Mouse (Mus musculus): Measurements from ENCODE around the gene Dtx1. TPM values are rescaled to one million over a fixed set of nuclear protein-coding genes. Genes with fewer than 3 reads are reported as not detected.

The Dtx1 gene
- total RNA-seq, 2 experiments from 2014 or later, result 67.3 to 71.3 TPM

DNA sequence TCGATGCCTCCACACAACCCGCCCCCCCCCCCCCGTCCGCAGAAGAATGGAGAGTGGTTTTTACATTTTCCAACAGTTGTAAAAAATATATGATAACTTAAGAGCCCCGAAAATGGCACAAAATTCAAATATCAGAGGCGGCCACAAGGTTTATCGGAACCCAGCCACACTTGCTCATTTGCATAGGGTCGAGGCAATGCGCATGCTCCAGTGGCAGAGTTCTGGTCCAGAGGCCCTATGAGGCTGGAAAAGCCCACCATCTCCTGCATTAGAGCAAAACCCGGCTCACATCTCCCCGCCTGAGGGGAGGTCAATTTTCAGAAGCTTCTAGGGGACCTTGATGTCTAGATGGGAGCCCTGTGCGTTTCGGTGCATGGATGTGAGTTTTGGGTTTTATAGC lies 4.8 kb downstream of the Dtx1 start:
- intact Hi-C loops (cut with DNase I), result no loop called here
- no peak for DNase-seq (ENCODE audit: low spot score in 2 of 2)

DNA sequence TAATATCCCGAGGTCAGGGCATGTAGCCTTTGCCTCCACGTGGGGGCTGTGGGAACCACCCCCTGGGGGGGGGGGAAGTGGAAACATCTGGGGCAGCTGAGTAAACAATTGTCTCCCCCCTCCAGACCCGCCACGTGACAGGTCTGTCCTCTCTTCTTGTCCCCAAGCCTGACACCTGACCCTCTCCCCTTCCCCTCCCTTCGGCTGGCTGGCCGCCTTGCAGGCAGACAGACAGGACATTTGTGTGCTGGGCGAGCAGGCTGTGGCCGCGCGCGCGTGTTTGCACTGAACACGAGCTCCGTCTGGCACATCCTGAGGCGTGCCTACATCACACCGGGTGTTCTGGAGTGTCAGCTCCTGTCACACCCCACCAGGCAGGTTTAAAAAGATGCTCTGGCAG lies 5.2 kb downstream of the Dtx1 start:
- no peak for DNase-seq (ENCODE audit: low spot score in 2 of 2)

DNA sequence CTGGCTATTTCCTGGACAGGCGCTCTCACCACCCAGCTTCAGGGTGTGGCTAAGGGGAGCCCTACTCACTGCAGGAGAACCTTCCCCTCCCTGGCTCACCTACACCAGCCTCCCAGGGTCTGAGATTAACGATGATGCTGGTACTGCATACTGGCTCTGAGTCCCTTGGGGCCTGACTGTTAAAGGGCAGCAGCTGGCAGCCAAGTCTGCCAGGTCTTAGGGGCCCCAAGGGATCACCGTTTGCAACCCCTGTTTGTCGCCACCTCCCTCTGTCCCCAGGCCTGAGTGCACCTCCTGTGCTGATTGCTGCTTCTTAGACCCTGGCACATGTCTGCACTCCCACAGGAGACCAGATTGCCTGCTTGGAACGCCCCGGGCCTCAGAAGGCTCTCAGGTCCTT lies 7.3 kb downstream of the Dtx1 start:
- intact Hi-C loops (cut with DNase I), result no loop called here

More for the DNA sequence above, 5.2 kb downstream of the Dtx1 start:
- intact Hi-C loops (cut with DNase I), result no loop called here

DNA sequence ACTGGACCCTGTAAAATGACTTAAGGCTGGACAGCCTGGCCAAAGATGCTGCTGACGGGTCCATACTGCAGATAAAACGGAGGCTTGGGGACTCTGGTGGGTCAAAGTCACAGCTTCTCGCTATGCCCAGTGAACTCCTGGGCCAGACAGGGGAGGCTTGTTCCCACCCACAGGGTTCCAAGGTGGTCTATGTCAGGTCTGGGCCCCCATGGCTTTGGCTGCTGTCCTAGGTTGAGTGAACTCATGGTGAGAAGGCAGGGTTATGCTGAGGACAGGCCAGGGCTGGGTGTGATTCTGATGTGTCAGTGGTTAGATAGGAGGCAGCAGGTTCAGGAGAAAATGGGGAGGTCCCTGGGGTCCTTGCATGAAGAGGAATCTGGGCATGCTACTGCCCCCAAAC lies 8.1 kb downstream of the Dtx1 start:
- intact Hi-C loops (cut with DNase I), result no loop called here
- no peak for DNase-seq (ENCODE audit: low spot score in 2 of 2)

More for the DNA sequence above, 7.3 kb downstream of the Dtx1 start:
- no peak for DNase-seq (ENCODE audit: low spot score in 2 of 2)

DNA sequence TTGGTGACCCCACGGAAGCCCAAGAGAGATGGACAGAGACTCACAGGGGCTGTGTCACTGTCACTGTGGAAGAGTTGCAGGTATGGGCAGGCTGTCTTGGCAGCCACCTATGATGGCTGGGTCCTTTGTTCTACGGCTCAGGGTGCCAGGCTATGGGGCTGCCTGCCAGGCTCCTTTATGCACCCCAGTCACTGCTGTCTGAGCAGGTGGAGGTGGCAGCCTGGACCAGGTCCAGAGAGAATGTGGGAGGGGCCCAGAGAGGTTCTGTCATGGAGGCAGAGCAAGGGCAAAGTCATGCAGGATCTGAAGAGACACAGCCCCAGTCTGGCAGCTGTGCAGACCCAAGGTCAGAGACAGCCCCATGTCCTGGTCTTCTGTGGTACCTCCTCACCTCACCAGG lies 8.8 kb downstream of the Dtx1 start:
- DNase-seq (ENCODE audit: low spot score in 2 of 2), result no peak
- intact Hi-C loops (cut with DNase I), result no loop called here

DNA sequence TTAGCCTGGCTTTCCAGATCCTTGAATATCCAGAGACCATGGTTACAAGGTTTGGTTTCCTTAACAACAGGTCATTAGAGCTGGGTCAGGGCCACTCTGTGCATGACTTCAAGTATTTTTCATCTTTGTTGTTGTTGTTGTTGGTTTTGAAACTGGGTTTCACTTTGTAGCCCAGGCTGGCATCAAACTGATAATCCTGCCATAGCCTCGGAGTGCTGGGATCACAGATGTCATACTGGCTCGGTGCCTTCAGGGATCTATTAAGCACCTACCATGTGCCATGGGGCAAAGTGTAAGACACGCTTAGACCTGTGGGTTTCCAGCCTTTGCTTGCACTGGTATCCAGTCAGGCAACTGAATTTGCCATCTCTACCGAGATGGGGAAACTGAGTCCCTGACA lies 9.3 kb downstream of the Dtx1 start:
- intact Hi-C loops (cut with DNase I), result no loop called here
- no peak for DNase-seq (ENCODE audit: low spot score in 2 of 2)

DNA sequence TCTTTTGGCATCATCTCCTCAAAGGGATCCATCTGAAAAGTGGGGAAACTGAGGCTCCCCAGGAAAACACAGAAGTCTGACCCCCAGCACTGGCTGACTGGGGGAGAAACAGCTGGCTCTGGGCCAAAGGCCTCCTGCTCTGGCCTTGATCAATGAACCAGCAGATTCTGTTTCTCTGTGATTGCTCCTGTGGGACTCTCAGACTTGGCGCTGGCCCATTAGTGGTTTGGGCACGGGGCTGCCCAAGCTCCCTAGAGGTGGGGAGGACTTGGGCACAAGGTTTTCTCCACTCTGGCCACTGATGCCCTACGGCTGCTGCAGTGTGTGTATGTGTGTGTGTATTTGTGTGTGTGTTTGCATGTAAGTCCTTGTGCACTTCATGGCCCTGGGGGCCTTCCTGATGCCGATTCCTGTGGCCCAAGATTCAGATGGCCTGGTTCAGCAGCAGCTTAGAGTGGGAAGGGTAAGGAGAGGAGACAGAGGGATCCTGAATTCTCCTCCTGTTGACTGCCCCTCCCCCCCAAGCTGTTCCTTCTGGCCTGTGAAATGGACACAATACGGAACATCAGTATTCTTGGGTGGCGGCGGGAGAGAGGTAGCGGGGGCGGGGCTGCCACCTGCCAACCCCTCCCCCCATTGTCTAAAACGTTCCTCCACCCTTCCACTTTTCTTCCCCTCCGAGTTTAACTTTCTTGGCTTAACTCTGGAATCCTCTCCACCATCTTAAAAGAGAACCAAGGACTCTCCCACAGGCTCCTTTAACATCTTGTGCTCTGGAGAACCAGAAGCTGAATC lies 10.5 kb downstream of the Dtx1 start:
- DNase-seq (ENCODE audit: low spot score in 2 of 2), result no peak
- intact Hi-C loops (cut with DNase I), result no loop called here

DNA sequence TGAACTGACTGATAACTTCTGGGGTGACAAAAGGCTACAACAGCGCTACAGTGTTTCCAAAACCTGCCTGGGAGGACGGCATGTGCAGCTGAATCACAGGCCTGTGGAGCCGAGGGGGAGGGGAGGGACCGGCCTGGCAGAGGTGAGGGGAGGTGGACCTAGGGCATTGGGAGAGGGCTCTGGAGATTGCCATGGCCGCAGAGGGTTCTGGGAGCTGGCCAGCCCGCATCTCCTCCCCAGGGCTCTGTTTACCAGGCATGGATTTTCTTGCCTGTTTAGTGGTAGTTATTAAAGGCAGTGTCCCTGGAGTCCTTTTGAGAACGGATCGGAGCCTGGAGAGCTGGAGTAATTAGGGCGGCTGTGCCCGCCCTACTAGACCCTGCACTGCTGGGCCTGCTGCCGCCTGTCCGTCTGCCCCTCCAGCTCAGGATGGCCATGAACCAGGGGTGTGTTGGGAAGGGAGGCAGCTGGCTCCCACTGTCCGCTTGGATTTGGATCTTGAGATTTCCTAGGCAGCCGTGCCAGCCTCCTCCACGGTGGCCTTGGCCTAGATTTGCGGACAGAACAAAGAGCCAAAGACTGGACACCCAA lies 12.8 kb downstream of the Dtx1 start:
- no peak for DNase-seq (ENCODE audit: low spot score in 2 of 2)
- intact Hi-C loops (cut with DNase I), result no loop called here

DNA sequence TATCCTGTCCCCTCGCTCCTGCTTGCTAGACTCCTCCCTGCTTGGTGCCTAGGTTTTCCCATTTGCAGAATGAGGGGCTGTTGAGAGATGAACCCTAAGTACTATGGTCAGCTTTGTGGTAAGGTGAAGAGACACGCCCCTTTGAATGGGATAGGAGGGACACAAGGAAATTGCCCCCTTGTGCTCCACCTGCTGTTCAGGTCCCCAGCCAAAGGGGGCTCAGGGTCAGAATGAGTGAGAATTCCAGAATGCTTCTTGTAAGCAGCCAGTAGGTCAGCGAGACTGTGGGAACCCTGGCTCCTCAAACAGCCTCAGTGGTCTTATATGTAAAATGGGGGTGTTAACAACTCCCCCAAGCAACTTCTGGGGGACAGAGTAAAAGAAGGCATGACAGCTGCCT lies 13.5 kb downstream of the Dtx1 start:
- DNase-seq (ENCODE audit: low spot score in 2 of 2), result no peak
- intact Hi-C loops (cut with DNase I), result no loop called here

DNA sequence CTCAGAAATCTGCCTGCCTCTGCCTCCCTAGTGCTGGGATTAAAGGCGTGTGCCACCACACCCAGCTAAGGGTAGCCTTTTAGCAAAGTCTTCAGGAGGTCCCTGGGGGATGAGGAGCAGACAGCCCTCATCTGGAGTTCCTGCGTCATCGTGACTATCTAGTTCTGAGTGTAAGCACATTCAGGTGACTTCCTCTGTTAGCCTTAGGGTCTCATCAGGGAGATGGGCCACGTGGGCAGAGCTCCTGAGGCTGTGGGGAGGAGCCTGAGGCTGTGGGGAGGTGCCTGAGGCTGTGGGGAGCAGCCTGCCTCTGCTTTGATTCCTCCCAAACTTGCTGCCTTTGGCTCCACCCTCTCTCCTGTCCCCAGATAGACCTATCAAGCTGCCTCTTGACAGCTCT lies 14.9 kb downstream of the Dtx1 start:
- intact Hi-C loops (cut with DNase I), result no loop called here
- DNase-seq (ENCODE audit: low spot score in 2 of 2), result no peak

DNA sequence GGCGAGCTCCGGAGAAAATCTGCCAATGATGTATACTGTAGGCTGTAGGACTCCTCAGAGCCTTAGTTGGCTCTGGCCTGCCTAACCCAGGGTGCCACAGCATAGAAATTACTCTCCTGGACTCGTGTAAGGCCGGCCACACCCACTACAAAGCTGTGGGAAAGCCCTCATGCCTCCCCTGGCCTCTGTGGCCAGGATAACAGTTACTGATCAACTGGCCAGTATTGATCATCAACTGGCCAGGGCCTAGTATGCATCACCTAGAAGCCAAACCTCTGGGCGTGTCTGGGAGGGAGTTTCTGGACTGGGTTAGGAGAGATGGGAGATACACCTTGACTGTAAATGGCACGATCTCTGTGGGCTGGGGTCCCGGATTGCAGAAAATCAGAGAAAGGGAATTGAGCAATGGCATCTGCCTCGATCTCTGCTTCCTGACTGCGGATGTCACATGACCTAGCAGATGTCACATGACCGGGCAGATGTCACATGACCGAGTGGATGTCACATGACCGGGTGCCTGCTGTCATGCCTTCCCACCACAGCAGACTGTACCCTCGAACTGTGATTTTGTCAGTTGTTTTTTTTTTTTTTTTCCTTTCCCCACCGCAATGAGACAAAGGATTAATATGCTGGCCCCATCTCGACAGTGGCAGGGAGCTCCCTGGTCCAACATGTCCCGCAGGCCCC lies 15.5 kb downstream of the Dtx1 start:
- intact Hi-C loops (cut with DNase I), result no loop called here
- no peak for DNase-seq (ENCODE audit: low spot score in 2 of 2)

DNA sequence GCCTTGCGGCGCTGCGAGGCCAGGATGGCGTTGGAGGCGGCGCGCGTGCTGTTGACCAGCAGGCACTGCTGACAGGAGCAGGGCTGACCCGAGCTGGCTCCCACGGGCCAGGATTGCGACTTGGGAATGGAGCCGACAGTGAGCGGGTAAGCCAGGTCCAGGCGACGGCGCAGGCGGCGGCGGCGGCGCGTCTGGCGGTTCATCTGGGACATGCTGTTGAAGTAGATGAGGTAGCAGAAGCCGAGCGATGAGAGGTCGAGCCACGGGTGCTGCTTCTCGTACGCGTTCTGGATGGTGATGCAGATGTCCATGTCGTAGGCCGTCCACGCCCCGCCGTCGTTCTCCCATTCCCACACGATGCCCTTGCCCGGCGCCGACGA lies 17.0 kb downstream of the Dtx1 start:
- intact Hi-C loops (cut with DNase I), result loop anchor here (2.0 kb wide), 1 partner anchor 16 kb away; the partner anchor contains the start of gene Dtx1
- DNase-seq (ENCODE audit: low spot score in 2 of 2), result no peak

DNA sequence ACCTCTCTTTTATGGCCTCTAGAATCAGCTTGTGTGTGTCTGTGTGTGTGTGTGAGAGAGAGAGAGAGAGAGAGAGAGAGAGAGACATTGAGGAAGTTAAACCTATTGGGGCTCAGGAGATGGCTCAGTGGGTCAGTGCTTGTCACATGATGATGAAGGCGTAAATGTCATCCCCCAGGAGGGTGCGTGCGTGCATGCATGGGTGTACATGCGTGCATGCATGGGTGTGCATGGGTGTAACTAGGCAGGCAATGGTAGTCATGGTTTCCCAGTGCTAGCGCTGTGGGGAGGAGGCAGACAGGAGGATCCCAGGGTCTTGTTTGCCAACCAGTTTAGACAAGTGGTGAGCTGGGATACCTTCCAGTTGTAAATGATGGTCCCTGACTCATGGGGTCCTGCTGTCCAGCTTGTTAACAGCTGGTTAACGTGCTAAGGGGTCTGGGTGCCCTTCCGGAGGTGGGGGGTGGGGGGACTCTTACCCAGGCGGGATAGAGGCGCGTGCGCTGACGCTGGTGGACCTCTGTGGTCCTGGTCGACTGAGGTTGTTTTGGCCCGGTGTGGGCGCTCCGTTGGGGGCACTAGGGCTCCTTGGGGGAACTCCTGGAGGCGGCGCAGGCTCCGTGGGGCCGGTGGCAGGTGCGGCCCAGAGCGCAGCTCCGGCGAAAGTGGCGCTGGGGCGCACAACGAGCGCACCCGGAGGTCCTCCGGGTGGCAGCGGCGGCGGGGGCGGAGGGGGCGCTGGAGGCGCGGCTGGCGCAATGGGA lies 17.6 kb downstream of the Dtx1 start:
- no peak for DNase-seq (ENCODE audit: low spot score in 2 of 2)
- intact Hi-C loops (cut with DNase I), result loop anchor here (2.0 kb wide), 1 partner anchor 17 kb away; the partner anchor contains the start of gene Dtx1

DNA sequence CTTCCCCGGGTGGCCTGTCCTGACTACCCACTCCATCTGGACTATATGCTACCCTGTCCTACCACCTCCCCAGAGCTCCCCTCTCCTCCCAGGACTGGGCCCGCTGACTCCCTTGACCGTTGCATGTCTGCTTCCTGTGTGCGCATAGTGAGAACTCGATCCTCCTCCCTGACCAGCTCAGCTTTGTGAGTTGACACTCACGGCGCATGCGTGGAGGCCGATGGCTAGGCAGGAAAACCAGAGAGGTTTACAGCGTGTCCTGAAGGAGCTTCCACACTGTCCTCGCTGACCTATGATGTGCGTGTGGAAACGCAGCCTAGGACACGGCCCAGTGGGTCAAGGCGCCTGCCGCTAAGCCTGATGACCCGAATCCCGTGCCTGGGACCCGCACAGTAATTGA lies 19.7 kb downstream of the Dtx1 start:
- DNase-seq (ENCODE audit: low spot score in 2 of 2), result no peak
- intact Hi-C loops (cut with DNase I), result no loop called here

DNA sequence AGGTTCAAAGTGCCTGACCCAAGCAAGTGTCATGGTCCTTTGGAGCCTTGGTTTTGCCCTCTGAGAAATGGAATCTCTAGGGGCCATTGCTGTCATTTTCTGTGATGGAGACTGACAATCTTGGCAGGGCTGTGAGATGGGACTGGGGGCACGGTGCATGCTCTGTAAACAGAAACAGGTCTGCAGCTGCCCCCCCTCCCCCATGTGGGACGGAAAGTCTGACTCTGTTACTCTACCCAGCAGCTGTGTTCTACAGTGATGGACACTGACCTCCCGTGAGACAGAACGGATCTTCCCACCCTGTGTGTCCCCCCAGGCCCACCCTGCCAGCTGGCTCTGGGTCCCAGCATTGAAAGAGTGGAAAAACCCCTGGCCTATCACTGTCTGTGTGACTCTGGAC lies 21.3 kb downstream of the Dtx1 start:
- no peak for DNase-seq (ENCODE audit: low spot score in 2 of 2)
- intact Hi-C loops (cut with DNase I), result no loop called here

DNA sequence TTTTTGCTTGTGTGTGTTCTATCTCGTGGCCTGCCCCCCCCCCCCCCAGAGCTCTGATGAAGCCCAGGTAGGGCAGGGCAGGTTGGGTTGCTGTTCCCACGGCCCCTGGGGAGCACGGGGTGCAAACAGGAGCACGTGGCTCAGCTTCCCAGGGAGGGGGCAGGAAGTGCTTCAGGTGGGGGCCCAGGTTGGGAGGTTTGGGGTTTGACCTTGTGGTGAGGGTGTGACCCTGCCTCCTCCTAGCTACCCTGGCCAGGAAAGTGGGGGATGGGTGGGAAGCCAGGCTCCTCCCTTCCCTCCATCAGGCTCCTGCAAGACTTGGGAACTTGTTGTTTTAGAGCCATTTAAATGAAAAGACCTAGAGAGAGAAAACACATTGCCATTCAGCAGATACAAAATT lies 23.3 kb downstream of the Dtx1 start:
- intact Hi-C loops (cut with DNase I), result no loop called here
- no peak for DNase-seq (ENCODE audit: low spot score in 2 of 2)

DNA sequence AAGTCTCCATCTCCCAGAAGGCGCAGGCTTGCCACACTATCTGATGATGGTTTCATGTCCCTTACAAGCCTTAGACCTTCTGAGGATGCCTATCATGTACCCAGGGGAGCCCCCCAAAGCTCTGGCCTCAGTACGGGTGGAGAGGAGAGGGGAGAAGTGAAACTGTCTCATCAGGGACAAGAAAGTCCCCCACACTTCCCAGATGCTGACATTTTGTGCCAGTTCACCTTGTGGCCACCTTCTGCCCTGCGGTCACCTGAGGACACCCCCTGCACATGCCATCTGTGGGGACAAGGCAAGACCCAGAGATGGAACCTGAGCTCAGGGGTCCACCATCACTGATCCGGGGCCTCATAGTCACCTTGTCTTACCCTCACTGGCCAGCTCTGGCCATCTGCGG lies 23.8 kb downstream of the Dtx1 start:
- no peak for DNase-seq (ENCODE audit: low spot score in 2 of 2)
- intact Hi-C loops (cut with DNase I), result no loop called here

DNA sequence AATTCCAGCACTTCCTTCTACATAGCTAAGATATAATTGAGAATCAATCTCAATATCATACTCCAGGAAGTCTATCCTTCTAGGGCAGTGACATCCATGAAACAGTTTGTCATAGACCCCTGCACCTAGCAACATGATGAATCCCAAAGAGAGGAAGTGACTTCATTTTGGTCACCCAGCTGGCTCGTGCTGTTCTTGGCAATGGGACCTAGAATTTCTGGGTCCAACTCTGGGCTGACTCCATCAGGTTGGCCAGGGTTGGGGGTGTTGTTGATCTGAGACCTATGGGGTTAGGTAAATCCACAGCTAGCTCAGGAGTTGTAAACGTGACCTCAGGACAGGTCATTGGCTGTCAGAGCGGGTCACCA lies 24.3 kb downstream of the Dtx1 start:
- intact Hi-C loops (cut with DNase I), result no loop called here

DNA sequence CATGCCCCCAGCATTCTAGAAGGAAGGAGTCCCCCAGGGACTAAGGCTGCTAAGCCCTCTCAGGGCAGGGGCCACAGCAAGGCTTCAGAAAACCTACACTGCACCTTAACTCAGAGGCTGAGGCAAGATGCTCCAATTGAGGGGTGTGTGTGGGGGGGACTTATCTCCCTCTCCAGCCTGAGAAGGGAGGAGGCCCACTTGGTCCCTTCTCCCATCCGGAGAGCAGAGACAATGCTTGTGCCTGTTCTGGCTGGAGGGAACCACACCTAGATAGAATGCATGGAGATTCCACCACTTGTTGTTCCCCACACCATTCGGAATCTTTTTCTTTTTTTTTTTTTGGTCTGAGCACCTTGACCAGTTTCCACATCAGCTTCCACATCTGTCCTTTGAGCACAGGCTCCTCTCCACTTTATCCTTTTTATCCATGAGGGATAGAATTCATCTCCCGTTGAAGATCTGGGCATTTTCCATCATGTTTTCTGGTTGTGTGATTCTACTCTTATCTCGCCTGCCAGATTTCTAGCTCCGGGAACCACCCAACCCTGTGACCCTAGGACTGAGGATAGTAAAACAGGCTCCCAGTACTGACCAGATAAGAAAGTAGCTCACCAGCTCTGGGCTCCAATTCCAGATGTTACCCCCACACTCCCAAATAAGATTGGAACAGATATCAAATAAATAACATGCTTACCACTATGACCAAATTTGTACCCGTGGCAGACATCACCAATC lies 24.8 kb downstream of the Dtx1 start:
- DNase-seq (ENCODE audit: low spot score in 2 of 2), result no peak
- intact Hi-C loops (cut with DNase I), result no loop called here

More for the DNA sequence above, 24.3 kb downstream of the Dtx1 start:
- DNase-seq (ENCODE audit: low spot score in 2 of 2), result no peak

DNA sequence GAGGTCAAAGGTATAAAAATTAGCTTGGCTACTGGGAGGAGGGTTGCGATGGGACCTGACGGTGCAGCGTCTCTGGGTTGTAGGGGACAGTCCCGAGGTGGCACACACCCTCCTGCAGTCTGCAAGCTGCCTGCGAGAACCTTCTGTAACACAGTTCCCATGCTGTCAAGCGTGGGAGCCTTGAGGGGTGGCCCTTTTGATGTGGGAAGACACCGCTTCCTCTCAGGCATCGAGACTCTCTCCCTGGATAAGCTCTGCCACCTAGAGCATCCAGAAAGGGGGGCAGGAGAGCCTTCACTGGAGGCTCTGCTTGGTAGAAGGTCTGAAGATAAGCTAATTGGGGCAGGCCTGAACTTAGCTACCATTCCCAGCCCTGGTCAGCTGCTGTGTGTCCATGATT lies 26.0 kb downstream of the Dtx1 start:
- intact Hi-C loops (cut with DNase I), result no loop called here
- DNase-seq (ENCODE audit: low spot score in 2 of 2), result no peak
